Mouse (Mus musculus): Measurements from ENCODE around the gene Gid8. TPM values are rescaled to one million over a fixed set of nuclear protein-coding genes. Genes with fewer than 3 reads are reported as not detected.

Gene Gid8
- polyA plus RNA-seq, 1 experiment from 2014 or later = 63.6 TPM

DNA sequence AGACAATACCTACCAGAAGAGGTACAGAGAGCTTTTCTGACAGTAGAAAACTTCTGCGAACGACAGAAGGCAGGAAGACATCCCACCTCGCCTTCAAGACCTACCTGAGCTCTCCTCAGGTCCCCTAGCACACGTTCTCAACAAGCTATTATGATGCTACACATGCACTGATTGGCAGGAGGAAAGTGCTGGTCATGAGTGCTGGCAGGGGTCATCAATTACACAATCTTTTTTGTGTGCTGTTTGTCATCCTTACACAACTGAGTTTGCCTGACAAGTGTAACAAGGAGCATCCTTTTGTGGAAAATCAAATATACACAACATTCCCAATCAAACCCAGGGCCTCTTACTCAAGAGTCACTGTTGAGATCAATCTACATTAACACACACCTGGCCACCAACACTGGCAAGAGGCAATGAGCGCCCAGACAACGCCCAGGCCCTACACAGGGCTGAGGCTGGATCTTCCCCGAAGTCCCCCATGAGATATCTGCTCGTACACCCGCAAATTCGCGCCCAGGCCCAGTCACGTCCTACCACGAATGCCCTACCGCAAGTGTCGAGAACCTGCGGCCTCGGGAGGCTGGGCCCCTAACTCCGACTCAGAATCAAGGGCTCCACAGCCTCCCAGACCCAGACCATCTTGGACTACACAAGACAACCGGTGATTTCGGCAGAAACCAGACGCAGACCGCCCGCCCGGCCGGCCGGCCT, 8.7 kb upstream of the Gid8 start:
- 0 out of 2 replicates have a peak, but pooled peaks have one; percentile 8 for ATAC-seq (ENCODE audit: insufficient number of reproducible peaks, insufficient read depth, low FRiP score, low TSS enrichment)
- WGBS = 6% methylated on average over 26 of the region's 26 CpGs
- H3K36me3 ChIP-seq = no peaks in the 10 kb centered on the region
- H3K27ac ChIP-seq = peak overlapping the region; percentile 95
- peak overlapping the region; percentile 94 for H3K4me2 ChIP-seq (replicated peaks)
- no peaks in the 10 kb centered on the region for H3K27me3 ChIP-seq
- peak overlapping the region; percentile 96 for H3K9ac ChIP-seq
- no peaks in the 10 kb centered on the region for H3K9me3 ChIP-seq
- H3K4me3 ChIP-seq = peak overlapping the region; percentile 89
- peaks cover 25% of the 10 kb centered on the region for H3K4me1 ChIP-seq

- no peaks in the 10 kb centered on the region for H3K36me3 ChIP-seq
- no peaks in the 10 kb centered on the region for H3K27me3 ChIP-seq
- ATAC-seq (ENCODE audit: insufficient number of reproducible peaks, insufficient read depth, low FRiP score, low TSS enrichment) = peak; percentile 87
- H3K4me3 ChIP-seq = peak overlapping the region; percentile 89
- peaks cover 25% of the 10 kb centered on the region for H3K4me1 ChIP-seq
- no peaks in the 10 kb centered on the region for H3K9me3 ChIP-seq
- H3K27ac ChIP-seq = peak overlapping the region; percentile 95
- peak overlapping the region; percentile 96 for H3K9ac ChIP-seq
- H3K4me2 ChIP-seq (replicated peaks) = peak overlapping the region; percentile 94
- under 1% methylated on average over 66 of the region's 66 CpGs for WGBS
Observed at GRCm38 (mm10) chr2:180701767-180702621, 7.9 kb upstream of the Gid8 start.

DNA sequence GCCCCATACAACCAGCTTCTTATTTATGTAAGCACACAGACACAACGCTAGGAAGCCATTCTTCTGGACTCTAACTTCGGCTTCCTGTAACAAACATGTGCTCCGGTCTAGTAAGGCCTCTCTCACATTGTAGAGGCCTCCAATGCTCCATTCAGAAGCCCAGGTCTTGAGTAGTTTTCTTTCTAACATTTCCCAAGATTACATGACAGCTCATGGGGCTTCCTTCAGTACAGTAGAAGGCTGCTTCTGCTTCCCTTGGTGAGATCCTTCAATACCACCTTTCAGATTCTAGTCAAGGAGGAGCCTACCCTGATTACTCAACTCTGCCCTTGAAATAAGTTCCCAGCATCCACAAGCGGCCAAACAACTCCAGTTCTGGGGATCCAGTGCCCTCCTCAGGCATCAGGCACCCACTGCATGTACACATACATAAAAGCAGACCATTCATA, 7.2 kb upstream of the Gid8 start:
- peak overlapping the region; percentile 94 for H3K4me2 ChIP-seq (replicated peaks)
- ATAC-seq (ENCODE audit: insufficient number of reproducible peaks, insufficient read depth, low FRiP score, low TSS enrichment) = no peak
- H3K36me3 ChIP-seq = no peaks in the 10 kb centered on the region
- peaks cover 25% of the 10 kb centered on the region for H3K4me1 ChIP-seq
- H3K4me3 ChIP-seq = peak overlapping the region; percentile 89
- peak overlapping the region; percentile 95 for H3K27ac ChIP-seq
- no peaks in the 10 kb centered on the region for H3K9me3 ChIP-seq
- H3K27me3 ChIP-seq = no peaks in the 10 kb centered on the region
- peak overlapping the region; percentile 96 for H3K9ac ChIP-seq
- 21% methylated on average over 4 of the region's 4 CpGs for WGBS

- no peak for ATAC-seq (ENCODE audit: insufficient number of reproducible peaks, insufficient read depth, low FRiP score, low TSS enrichment)
Observed at GRCm38 (mm10) chr2:180703175-180703574, 6.7 kb upstream of the Gid8 start.

GRCm38 (mm10) chr2:180703645-180704359, 6.1 kb upstream of the Gid8 start:
- ATAC-seq (ENCODE audit: insufficient number of reproducible peaks, insufficient read depth, low FRiP score, low TSS enrichment) = no peak
- no peak overlapping the region for H3K4me3 ChIP-seq
- no peaks in the 10 kb centered on the region for H3K9me3 ChIP-seq
- no peaks in the 10 kb centered on the region for H3K36me3 ChIP-seq
- 77% methylated on average over 3 of the region's 3 CpGs for WGBS
- H3K4me2 ChIP-seq (replicated peaks) = no peak overlapping the region
- H3K9ac ChIP-seq = no peak overlapping the region
- H3K27ac ChIP-seq = no peak overlapping the region
- no peaks in the 10 kb centered on the region for H3K27me3 ChIP-seq
- peaks cover 32% of the 10 kb centered on the region for H3K4me1 ChIP-seq

More at GRCm38 (mm10) chr2:180703175-180703574, 6.7 kb upstream of the Gid8 start:
- no peaks in the 10 kb centered on the region for H3K9me3 ChIP-seq
- peak overlapping the region; percentile 94; the same call in 1 of the 2 replicates for H3K4me2 ChIP-seq (replicated peaks)
- no peak overlapping the region for H3K4me3 ChIP-seq
- peak overlapping the region; percentile 95; the same call in 1 of the 2 replicates for H3K27ac ChIP-seq
- H3K36me3 ChIP-seq = no peaks in the 10 kb centered on the region
- H3K4me1 ChIP-seq = peaks cover 26% of the 10 kb centered on the region
- H3K9ac ChIP-seq = no peak overlapping the region
- no peaks in the 10 kb centered on the region for H3K27me3 ChIP-seq
- 66% methylated on average over 5 of the region's 5 CpGs for WGBS

DNA sequence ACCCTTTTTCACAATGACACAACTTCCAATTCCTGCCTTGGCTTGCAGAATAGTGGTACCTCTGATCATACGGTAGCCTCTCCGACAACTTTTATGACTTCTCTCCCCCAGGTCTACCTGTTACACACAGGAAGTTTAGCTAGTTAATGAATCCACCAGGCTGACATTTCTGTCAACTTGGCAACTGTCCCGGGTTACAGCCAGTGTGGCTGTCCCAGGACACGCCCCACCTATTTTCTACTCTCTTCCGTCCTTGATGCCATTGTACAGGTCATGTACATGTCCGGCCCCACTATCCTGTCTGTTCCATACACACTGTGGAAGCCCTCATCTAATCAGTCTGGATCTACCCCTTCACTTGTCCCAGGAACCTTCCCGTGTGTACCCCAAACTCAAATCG, 5.3 kb upstream of the Gid8 start:
- Histone ChIP-seq H3K4me3 (no peak overlapping the region), H3K27me3 (no peaks in the 10 kb centered on the region), H3K36me3 (no peaks in the 10 kb centered on the region), H3K4me2 (replicated peaks) (no peak overlapping the region), H3K9ac (no peak overlapping the region), H3K27ac (no peak overlapping the region), H3K9me3 (no peaks in the 10 kb centered on the region), H3K4me1 (peaks cover 32% of the 10 kb centered on the region)
- 90% methylated on average over 8 of the region's 8 CpGs for WGBS
- no peak for ATAC-seq (ENCODE audit: insufficient number of reproducible peaks, insufficient read depth, low FRiP score, low TSS enrichment)

GRCm38 (mm10) chr2:180705066-180705465, 4.9 kb upstream of the Gid8 start:
- no peaks in the 10 kb centered on the region for H3K27me3 ChIP-seq
- WGBS = 87% methylated on average over 3 of the region's 3 CpGs
- H3K4me1 ChIP-seq = peaks cover 28% of the 10 kb centered on the region
- H3K9me3 ChIP-seq = no peaks in the 10 kb centered on the region
- H3K27ac ChIP-seq = no peak overlapping the region
- no peak overlapping the region for H3K4me3 ChIP-seq
- H3K36me3 ChIP-seq = no peaks in the 10 kb centered on the region
- H3K4me2 ChIP-seq (replicated peaks) = no peak overlapping the region
- H3K9ac ChIP-seq = no peak overlapping the region
- ATAC-seq (ENCODE audit: insufficient number of reproducible peaks, insufficient read depth, low FRiP score, low TSS enrichment) = no peak

DNA sequence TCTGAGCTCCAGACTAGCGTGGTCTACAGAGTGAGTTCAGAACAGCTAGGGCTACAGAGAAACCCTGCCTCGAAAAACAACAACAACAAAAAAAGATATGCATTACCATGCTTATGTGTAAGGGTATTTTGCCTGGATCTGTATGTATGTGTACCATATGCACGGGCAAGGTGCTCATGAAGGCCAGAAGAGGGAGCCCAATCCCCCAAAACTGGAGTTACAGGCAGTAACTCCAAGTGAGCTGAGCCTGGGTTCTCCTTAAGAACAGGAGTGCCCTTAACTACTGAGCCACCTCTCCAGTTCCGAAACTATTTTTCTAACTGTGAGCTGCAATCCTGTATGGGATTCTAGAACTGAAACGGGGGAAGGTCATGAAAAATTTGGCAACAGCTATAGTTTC, 3.9 kb upstream of the Gid8 start:
- H3K4me1 ChIP-seq = peaks cover 19% of the 10 kb centered on the region
- H3K27me3 ChIP-seq = no peaks in the 10 kb centered on the region
- 91% methylated on average over 5 of the region's 5 CpGs for WGBS
- no peak overlapping the region for H3K4me2 ChIP-seq (replicated peaks)
- no peaks in the 10 kb centered on the region for H3K36me3 ChIP-seq
- H3K9ac ChIP-seq = no peak overlapping the region
- no peaks in the 10 kb centered on the region for H3K9me3 ChIP-seq
- H3K27ac ChIP-seq = no peak overlapping the region
- ATAC-seq (ENCODE audit: insufficient number of reproducible peaks, insufficient read depth, low FRiP score, low TSS enrichment) = no peak
- H3K4me3 ChIP-seq = no peak overlapping the region

DNA sequence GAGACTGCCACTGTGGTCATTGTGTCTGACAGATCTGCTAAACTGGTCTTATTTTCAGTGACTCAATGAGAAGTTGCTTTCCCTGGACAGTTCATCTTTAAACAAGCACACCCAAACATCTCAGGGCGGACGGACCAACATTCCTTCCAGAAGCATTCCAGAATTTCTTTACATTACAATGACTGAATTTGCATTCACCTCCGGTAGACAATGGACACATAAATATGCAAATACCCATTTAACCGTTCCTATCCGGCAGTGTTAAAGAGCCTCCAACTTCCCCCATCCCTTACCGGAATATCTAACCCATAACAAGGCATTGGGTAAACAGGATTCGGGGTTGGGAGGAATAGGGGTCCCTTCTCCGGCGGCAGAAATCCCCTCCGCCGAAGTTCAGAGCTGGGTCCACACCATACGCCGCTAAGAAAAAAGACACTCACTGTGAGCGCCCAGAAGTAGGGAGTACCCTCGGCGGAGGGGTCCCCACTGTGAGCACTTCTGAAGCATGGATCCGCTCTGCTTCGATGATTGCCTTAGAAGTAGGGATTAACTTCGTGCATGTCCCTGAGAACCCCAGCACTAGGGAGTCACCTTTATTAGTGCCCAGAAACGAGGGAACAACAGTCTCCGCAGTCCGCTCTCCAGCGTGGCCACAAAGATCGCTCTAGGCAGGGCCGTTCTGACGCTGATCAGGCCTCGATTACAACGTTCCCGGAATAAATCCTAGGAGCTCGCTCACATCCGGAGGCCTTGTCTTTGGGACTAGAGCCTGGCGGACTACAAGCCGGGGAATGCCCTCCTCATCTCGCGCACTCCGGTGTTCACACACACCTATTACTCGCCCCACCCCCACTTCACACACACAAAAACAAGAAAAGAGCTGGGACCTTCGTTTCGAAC, 644 bp upstream of the Gid8 start:
- Histone ChIP-seq H3K4me2 (replicated peaks) (peak overlapping the region; percentile 85), H3K4me1 (peaks cover 16% of the 10 kb centered on the region), H3K9me3 (no peaks in the 10 kb centered on the region), H3K27me3 (no peaks in the 10 kb centered on the region), H3K4me3 (peak overlapping the region; percentile 94), H3K27ac (peak overlapping the region; percentile 85), H3K9ac (peak overlapping the region; percentile 99), H3K36me3 (peaks cover 9% of the 10 kb centered on the region)
- ATAC-seq (ENCODE audit: insufficient number of reproducible peaks, insufficient read depth, low FRiP score, low TSS enrichment) = peak; percentile 10; the same call in 1 of the 2 replicates
- under 1% methylated on average over 39 of the region's 39 CpGs for WGBS

DNA sequence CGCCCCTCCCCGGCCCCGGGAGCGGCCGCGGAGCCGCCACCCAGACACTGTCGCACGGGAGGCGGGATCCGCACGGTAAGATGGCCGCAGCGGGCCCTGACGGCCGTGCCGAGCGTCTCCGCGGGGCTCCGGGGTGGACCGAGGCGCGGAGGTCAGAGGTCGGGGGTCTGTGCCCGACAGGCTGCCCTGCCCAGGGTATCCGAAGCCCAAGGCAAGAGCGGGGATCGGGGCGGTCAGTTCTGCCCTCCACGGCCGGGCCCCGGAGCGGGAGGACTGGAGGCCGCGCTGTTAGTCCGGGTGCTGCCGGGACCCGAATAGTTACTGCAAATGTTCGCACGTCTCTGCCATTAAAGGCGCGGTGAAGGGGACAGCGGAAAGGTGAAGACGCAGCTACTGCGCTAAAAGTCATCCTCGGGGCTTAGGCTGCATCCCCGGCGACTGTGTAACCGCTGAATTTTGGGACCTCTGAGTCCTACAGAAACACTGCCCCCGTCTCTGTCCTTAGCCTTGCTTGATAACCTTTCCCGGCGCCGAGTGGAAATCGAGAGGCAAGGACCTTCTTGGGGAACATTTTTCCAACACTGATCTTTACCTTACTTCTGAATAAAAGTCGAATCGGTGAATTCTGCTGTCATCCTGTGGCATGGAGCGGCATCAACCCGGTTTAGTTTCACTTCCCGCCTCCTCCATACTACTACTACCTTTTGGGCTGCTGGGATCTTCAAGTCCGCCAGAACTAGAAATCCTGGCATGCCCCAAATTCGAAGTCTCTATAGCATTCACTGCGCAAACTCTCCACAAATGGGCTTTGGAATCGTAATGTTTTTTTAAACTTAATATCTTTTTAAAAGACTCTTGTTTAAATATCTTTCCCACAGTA, 599 bp downstream of the Gid8 start:
- ATAC-seq (ENCODE audit: insufficient number of reproducible peaks, insufficient read depth, low FRiP score, low TSS enrichment) = no peak
- WGBS = 3% methylated on average over 63 of the region's 64 CpGs
- H3K36me3 ChIP-seq = peaks cover 16% of the 10 kb centered on the region

More for the DNA sequence above, 599 bp downstream of the Gid8 start:
- Histone ChIP-seq H3K27ac (peak overlapping the region; percentile 85), H3K9me3 (no peaks in the 10 kb centered on the region), H3K4me3 (peak overlapping the region; percentile 94), H3K27me3 (no peaks in the 10 kb centered on the region), H3K9ac (peak overlapping the region; percentile 99), H3K4me2 (replicated peaks) (peak overlapping the region; percentile 61), H3K4me1 (peaks cover 16% of the 10 kb centered on the region)
